In genomic region chr10:122782755-122783154, GRCm38 (mm10) we compare ENCODE assay signal across 8 mouse cellular contexts.
DNase-seq lines count a peak whose midpoint lies in the region; ATAC-seq and TF ChIP-seq lines count a peak whose summit lies in the region.

No protein-coding gene starts in this region.

- H3K27me3 ChIP-seq in lung, embryonic 15.5 days: no peaks in the 10 kb centered on the region
- no peaks in the 10 kb centered on the region for H3K27me3 ChIP-seq in limb, embryonic 14.5 days (ENCODE audit: control insufficient read depth, insufficient read depth, low read length)
- no peaks in the 10 kb centered on the region for H3K27me3 ChIP-seq in stomach, embryonic 16.5 days (ENCODE audit: control insufficient read depth, insufficient read depth, low read length)

- H3K9me3 ChIP-seq in lung, embryonic 15.5 days: no peaks in the 10 kb centered on the region
- H3K9me3 ChIP-seq in limb, embryonic 14.5 days (ENCODE audit: control insufficient read depth, low read length): no peaks in the 10 kb centered on the region
- H3K9me3 ChIP-seq in stomach, embryonic 16.5 days (replicated peaks; ENCODE audit: control insufficient read depth, low read length): no peaks in the 10 kb centered on the region

- WGBS in lung, embryonic 15.5 days: 2% methylated on average over 4 of the region's 4 CpGs
- 15% methylated on average over 4 of the region's 4 CpGs for WGBS in lung, adult 2 months
- 23% methylated on average over 4 of the region's 4 CpGs for WGBS in limb, embryonic 14.5 days
- 19% methylated on average over 4 of the region's 4 CpGs for WGBS in stomach, embryonic 16.5 days

- no peak overlapping the region for H3K4me2 ChIP-seq in lung, embryonic 15.5 days
- H3K4me2 ChIP-seq in limb, embryonic 14.5 days (replicated peaks; ENCODE audit: low read depth, low read length, severe bottlenecking): no peak overlapping the region
- H3K4me2 ChIP-seq in stomach, embryonic 16.5 days (ENCODE audit: low read depth, low read length): no peak overlapping the region

- peak; percentile 95 for ATAC-seq in lung, embryonic 15.5 days (ENCODE audit: borderline replicate concordance, extremely low read depth, low FRiP score, low TSS enrichment)
- peak; percentile 53; the same call in 1 of the 2 replicates for ATAC-seq in limb, embryonic 14.5 days (ENCODE audit: low FRiP score, low read depth)
- peak; percentile 91 for ATAC-seq in stomach, embryonic 16.5 days (ENCODE audit: insufficient read depth, low FRiP score)
- ATAC-seq in megakaryocyte, adult 5-6 weeks (ENCODE audit: poor library complexity, severe bottlenecking): no peak

- DNase-seq in lung, adult 2 months: no peak
- DNase-seq in embryo, embryonic 10.5 days (ENCODE audit: low spot score): peak; percentile 32
- peak; percentile 70 for DNase-seq in heart, postnatal 4 days
- DNase-seq in limb, embryonic 14.5 days (ENCODE audit: low spot score): peak; percentile 78
- DNase-seq in right cerebral cortex, postnatal 10 days (ENCODE audit: low spot score in 2 of 2): no peak

- H3K27ac ChIP-seq in lung, embryonic 15.5 days: peak overlapping the region; percentile 50; the same call in 1 of the 2 replicates
- no peak overlapping the region for H3K27ac ChIP-seq in limb, embryonic 14.5 days (replicated peaks; ENCODE audit: low read depth, low read length)
- H3K27ac ChIP-seq in stomach, embryonic 16.5 days (ENCODE audit: low read length): no peak overlapping the region

- H3K4me3 ChIP-seq in lung, embryonic 15.5 days: no peak overlapping the region
- no peak overlapping the region for H3K4me3 ChIP-seq in lung, adult 2 months (replicated peaks; ENCODE audit: extremely low read depth, low read depth, low read length)
- H3K4me3 ChIP-seq in limb, embryonic 14.5 days (replicated peaks; ENCODE audit: low read length): no peak overlapping the region
- no peak overlapping the region for H3K4me3 ChIP-seq in stomach, embryonic 16.5 days (replicated peaks; ENCODE audit: low read length)

- no peak for TF ChIP-seq POLR2A in lung, adult 2 months (IDR thresholded peaks at IDR 0.05; ENCODE audit: borderline replicate concordance, extremely low read depth, low read depth, low read length)
- TF ChIP-seq POLR2A in limb, embryonic 14.5 days (IDR thresholded peaks at IDR 0.05; ENCODE audit: borderline replicate concordance, extremely low read depth, insufficient read depth, insufficient read length): no peak

- no peak overlapping the region for H3K9ac ChIP-seq in lung, embryonic 15.5 days
- H3K9ac ChIP-seq in limb, embryonic 14.5 days (ENCODE audit: low read depth, low read length, severe bottlenecking): no peak overlapping the region
- no peak overlapping the region for H3K9ac ChIP-seq in stomach, embryonic 16.5 days (ENCODE audit: low read length)

- TF ChIP-seq CTCF in lung, adult 2 months (IDR thresholded peaks at IDR 0.05; ENCODE audit: insufficient read depth, low read length): no peak

- H3K4me1 ChIP-seq in lung, embryonic 15.5 days: peaks cover 15% of the 10 kb centered on the region
- H3K4me1 ChIP-seq in lung, adult 2 months (ENCODE audit: control insufficient read depth, insufficient read depth, low read length): no peaks in the 10 kb centered on the region
- peaks cover 2% of the 10 kb centered on the region; the same call in 1 of the 2 replicates for H3K4me1 ChIP-seq in limb, embryonic 14.5 days (ENCODE audit: control insufficient read depth, insufficient read depth, low read length)
- H3K4me1 ChIP-seq in stomach, embryonic 16.5 days (ENCODE audit: control insufficient read depth, insufficient read depth, low read length): peaks cover 6% of the 10 kb centered on the region

- no peaks in the 10 kb centered on the region for H3K36me3 ChIP-seq in lung, embryonic 15.5 days
- H3K36me3 ChIP-seq in limb, embryonic 14.5 days (ENCODE audit: control insufficient read depth, insufficient read depth, low read length): no peaks in the 10 kb centered on the region
- no peaks in the 10 kb centered on the region for H3K36me3 ChIP-seq in stomach, embryonic 16.5 days (ENCODE audit: control insufficient read depth, insufficient read depth, low read length)

Comparison
In these comparisons a context has a peak if more than half of its experiments do, and no peak if none do; other contexts are left out.
1. DNase-seq: peak in embryo, embryonic 10.5 days (single experiment), heart, postnatal 4 days (single experiment) and limb, embryonic 14.5 days (single experiment); none in lung, adult 2 months (single experiment) and right cerebral cortex, postnatal 10 days (0 of 2).